Mouse (Mus musculus) retina, adult 2 months (tissue): ENCODE results near the gene Daam1.

Experiments used
- DNase-seq: peaks from one replicate; pipeline ENCODE4 v3.0.0-alpha.2; 2012; ENCODE audit warnings: low read depth, low spot score

Gene Daam1

GRCm38 (mm10) chr12:71863846-71864543, 33.1 kb downstream of the Daam1 start:
- DNase-seq: no peak

- DNase-seq: no peak
Observed at GRCm38 (mm10) chr12:71864544-71864897, 33.6 kb downstream of the Daam1 start.

- DNase-seq: no peak
Observed at GRCm38 (mm10) chr12:71865937-71866336, 35.1 kb downstream of the Daam1 start.

- no peak for DNase-seq
Observed at GRCm38 (mm10) chr12:71867345-71868240, 36.7 kb downstream of the Daam1 start.

- no peak for DNase-seq
Observed at GRCm38 (mm10) chr12:71870644-71871043, 39.8 kb downstream of the Daam1 start.

GRCm38 (mm10) chr12:71872330-71872729, 41.5 kb downstream of the Daam1 start:
- no peak for DNase-seq

GRCm38 (mm10) chr12:71874561-71874960, 43.7 kb downstream of the Daam1 start:
- no peak for DNase-seq

GRCm38 (mm10) chr12:71874984-71875383, 44.1 kb downstream of the Daam1 start:
- DNase-seq: no peak

GRCm38 (mm10) chr12:71875761-71876489, 45.0 kb downstream of the Daam1 start:
- no peak for DNase-seq

- no peak for DNase-seq
Observed at GRCm38 (mm10) chr12:71880987-71881386, 50.1 kb downstream of the Daam1 start.

- DNase-seq: no peak
Observed at GRCm38 (mm10) chr12:71881477-71881876, 50.6 kb downstream of the Daam1 start.

GRCm38 (mm10) chr12:71883066-71883711, 52.3 kb downstream of the Daam1 start:
- no peak for DNase-seq

GRCm38 (mm10) chr12:71885170-71885574, 54.3 kb downstream of the Daam1 start:
- no peak for DNase-seq

- no peak for DNase-seq
Observed at GRCm38 (mm10) chr12:71885717-71886116, 54.8 kb downstream of the Daam1 start.

GRCm38 (mm10) chr12:71886406-71886805, 55.5 kb downstream of the Daam1 start:
- no peak for DNase-seq

GRCm38 (mm10) chr12:71886941-71887340, 56.1 kb downstream of the Daam1 start:
- no peak for DNase-seq

- no peak for DNase-seq
Observed at GRCm38 (mm10) chr12:71888370-71888769, 57.5 kb downstream of the Daam1 start.

GRCm38 (mm10) chr12:71889266-71889665, 58.4 kb downstream of the Daam1 start:
- DNase-seq: no peak

- no peak for DNase-seq
Observed at GRCm38 (mm10) chr12:71890282-71890681, 59.4 kb downstream of the Daam1 start.

- no peak for DNase-seq
Observed at GRCm38 (mm10) chr12:71891729-71892355, 61.0 kb downstream of the Daam1 start.

GRCm38 (mm10) chr12:71892996-71893605, 62.2 kb downstream of the Daam1 start:
- DNase-seq: peak; percentile 60
